In the genomic region with DNA sequence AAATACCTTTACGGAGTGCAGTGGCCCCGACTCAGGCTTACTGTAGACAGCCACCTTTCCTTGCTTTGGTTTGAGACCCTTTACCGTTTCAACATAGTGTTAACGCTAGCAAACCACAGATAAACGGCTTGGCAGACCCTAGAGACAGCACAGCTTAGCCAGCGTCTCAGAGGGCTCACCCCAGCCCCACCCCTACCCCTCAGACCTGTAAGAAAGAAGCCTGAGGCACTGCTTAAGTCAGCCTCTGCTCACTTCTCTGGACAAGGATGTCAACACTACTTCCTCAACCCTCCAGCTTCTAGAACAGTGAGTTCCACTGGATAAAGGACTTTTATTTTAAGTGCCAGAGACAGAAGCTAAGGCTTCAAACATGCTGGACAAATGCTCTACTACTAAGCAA, we compare ENCODE assay signal across 16 mouse cellular contexts. TPM values are rescaled to one million over a fixed set of nuclear protein-coding genes. Genes with fewer than 3 reads are reported as not detected.
DNase-seq lines count a peak whose midpoint lies in the region; ATAC-seq lines count a peak whose summit lies in the region.
"Had no signal": no experiment of that assay in that cellular context is flagged by ENCODE, and none has a peak within 500 bp of the region (broad histone marks: within the 10 kb centered on the region; RNA-seq: fewer than 3 reads in every experiment).

No protein-coding gene starts in this region.

- no peaks in the 10 kb centered on the region for H3K36me3 ChIP-seq in heart, embryonic 11.5 days (ENCODE audit: control insufficient read depth, insufficient read depth, low read length)
- no peaks in the 10 kb centered on the region for H3K36me3 ChIP-seq in lung, embryonic 15.5 days
- no peaks in the 10 kb centered on the region for H3K36me3 ChIP-seq in embryonic facial prominence, embryonic 10.5 days (replicated peaks)
- H3K36me3 ChIP-seq: intestine, embryonic 15.5 days; neural tube, embryonic 12.5 days had no signal

- DNase-seq in heart, adult 8-10 months (ENCODE audit: low spot score), result no peak
- DNase-seq in lung, postnatal 10 days, result no peak
- DNase-seq in embryonic facial prominence, embryonic 10.5 days (ENCODE audit: low spot score), result no peak
- no peak for DNase-seq in ovary, postnatal 14 days (ENCODE audit: low spot score)
- DNase-seq: adrenal gland, postnatal 14 days; B cell, adult 2 months; gastrocnemius, postnatal 14 days; left cerebral cortex, postnatal 4 days; right cerebral cortex, postnatal 14 days had no signal

- H3K27me3 ChIP-seq in heart, embryonic 11.5 days (ENCODE audit: control insufficient read depth, insufficient read depth, low read length), result no peaks in the 10 kb centered on the region
- no peaks in the 10 kb centered on the region for H3K27me3 ChIP-seq in lung, embryonic 15.5 days
- no peaks in the 10 kb centered on the region for H3K27me3 ChIP-seq in embryonic facial prominence, embryonic 10.5 days (replicated peaks; ENCODE audit: low read depth, poor library complexity, severe bottlenecking)
- H3K27me3 ChIP-seq: intestine, embryonic 15.5 days; neural tube, embryonic 12.5 days had no signal

- H3K4me1 ChIP-seq in heart, embryonic 11.5 days (ENCODE audit: control insufficient read depth, insufficient read depth, low read length), result peaks cover 12% of the 10 kb centered on the region
- peaks cover 9% of the 10 kb centered on the region for H3K4me1 ChIP-seq in lung, embryonic 15.5 days
- peaks cover 31% of the 10 kb centered on the region for H3K4me1 ChIP-seq in embryonic facial prominence, embryonic 10.5 days

- H3K9ac ChIP-seq in heart, embryonic 11.5 days (ENCODE audit: low read depth, low read length), result peak overlapping the region; percentile 44; the same call in 1 of the 2 replicates
- H3K9ac ChIP-seq in lung, embryonic 15.5 days, result no peak overlapping the region
- H3K9ac ChIP-seq: intestine, embryonic 15.5 days; neural tube, embryonic 12.5 days had no signal

- H3K9me3 ChIP-seq in heart, embryonic 11.5 days (replicated peaks; ENCODE audit: control insufficient read depth, low read length), result no peaks in the 10 kb centered on the region
- H3K9me3 ChIP-seq in lung, embryonic 15.5 days, result no peaks in the 10 kb centered on the region
- no peaks in the 10 kb centered on the region for H3K9me3 ChIP-seq in embryonic facial prominence, embryonic 10.5 days
- H3K9me3 ChIP-seq: intestine, embryonic 15.5 days; neural tube, embryonic 12.5 days had no signal

- peak overlapping the region; percentile 15 for H3K4me2 ChIP-seq in heart, embryonic 11.5 days
- no peak overlapping the region for H3K4me2 ChIP-seq in lung, embryonic 15.5 days
- H3K4me2 ChIP-seq: intestine, embryonic 15.5 days; neural tube, embryonic 12.5 days had no signal

- no peak overlapping the region for H3K27ac ChIP-seq in heart, embryonic 11.5 days (ENCODE audit: low read depth, low read length)
- 0 out of 2 replicates have a peak overlapping the region, but pooled peaks have one; percentile 26 for H3K27ac ChIP-seq in lung, embryonic 15.5 days
- 0 out of 2 replicates have a peak overlapping the region, but pooled peaks have one; percentile 49 for H3K27ac ChIP-seq in embryonic facial prominence, embryonic 10.5 days (replicated peaks)
- H3K27ac ChIP-seq: intestine, embryonic 15.5 days; neural tube, embryonic 12.5 days had no signal

- no peak overlapping the region for H3K4me3 ChIP-seq in heart, embryonic 11.5 days (ENCODE audit: low read depth, low read length)
- H3K4me3 ChIP-seq in lung, embryonic 15.5 days, result no peak overlapping the region
- H3K4me3 ChIP-seq in embryonic facial prominence, embryonic 10.5 days, result no peak overlapping the region
- H3K4me3 ChIP-seq: intestine, embryonic 15.5 days; neural tube, embryonic 12.5 days had no signal

- no peak for ATAC-seq in heart, embryonic 11.5 days (replicated peaks; ENCODE audit: insufficient number of reproducible peaks, low FRiP score, low TSS enrichment)
- ATAC-seq in lung, embryonic 15.5 days (ENCODE audit: borderline replicate concordance, extremely low read depth, low FRiP score, low TSS enrichment), result no peak
- ATAC-seq in megakaryocyte progenitor cell, adult 5-6 weeks (replicated peaks; ENCODE audit: poor library complexity), result peak; percentile 22
- ATAC-seq in megakaryocyte-erythroid progenitor cell, adult 5-6 weeks (replicated peaks; ENCODE audit: low FRiP score, low TSS enrichment, poor library complexity, severe bottlenecking), result no peak

- 14% methylated on average over 6 of the region's 6 CpGs for WGBS in heart, embryonic 11.5 days (ENCODE audit: insufficient replicate concordance)
- 22% methylated on average over 6 of the region's 6 CpGs for WGBS in lung, embryonic 15.5 days
- WGBS in embryonic facial prominence, embryonic 10.5 days, result 17% methylated on average over 6 of the region's 6 CpGs

RNA-seq across cellular contexts. Expression of a gene that starts 2.2 kb away (rescaled TPM):
- 0.23 and 1.0 TPM in 2 replicates for polyA plus RNA-seq in heart, embryonic 11.5 days (2014; fragmentation: Nextera tagmentation; extraction: Ambion mirVana)
- total RNA-seq in heart, adult 8-10 months (2022), result 1 to 10 TPM in 3 of 4 experiments, under 1 TPM in 1; 0.87 to 2.5 (median 1.8) TPM
- 1.6 TPM in 2 replicates for polyA plus RNA-seq in lung, embryonic 15.5 days (2015; fragmentation: Nextera tagmentation; extraction: Ambion mirVana)
- polyA plus RNA-seq in embryonic facial prominence, embryonic 10.5 days (2016; fragmentation: Nextera tagmentation; extraction: Ambion mirVana), result 1.4 and 1.6 TPM in 2 replicates
- total RNA-seq in megakaryocyte progenitor cell, adult 5-6 weeks (2015), result 0.35 TPM in 1 of 2 replicates, not detected in the other
- 0.51 and 0.54 TPM in 2 replicates for total RNA-seq in megakaryocyte progenitor cell, adult 5-6 weeks (2017)
- not detected in 2 replicates for total RNA-seq in megakaryocyte-erythroid progenitor cell, adult 5-6 weeks (2014; fragmentation: Nextera tagmentation)
- total RNA-seq in megakaryocyte-erythroid progenitor cell, adult 5-6 weeks (2017), result not detected in 2 replicates
- total RNA-seq: gastrocnemius, postnatal 14 days; left cerebral cortex, postnatal 4 days; megakaryocyte, adult 5-6 weeks had no signal

RNA-seq across cellular contexts. Expression of a gene that starts 32.0 kb away (rescaled TPM):
- 83.3 and 87.9 TPM in 2 replicates for polyA plus RNA-seq in heart, embryonic 11.5 days (2014; fragmentation: Nextera tagmentation; extraction: Ambion mirVana)
- total RNA-seq in heart, adult 8-10 months (2022), result 10 to 100 TPM; 30.9 to 41.7 (median 36.7) TPM
- 70.4 and 71.2 TPM in 2 replicates for polyA plus RNA-seq in lung, embryonic 15.5 days (2015; fragmentation: Nextera tagmentation; extraction: Ambion mirVana)
- polyA plus RNA-seq in embryonic facial prominence, embryonic 10.5 days (2016; fragmentation: Nextera tagmentation; extraction: Ambion mirVana), result 62.5 and 68.9 TPM in 2 replicates
- total RNA-seq in megakaryocyte progenitor cell, adult 5-6 weeks (2015), result 107 and 121 TPM in 2 replicates
- 54.6 and 63.6 TPM in 2 replicates for total RNA-seq in megakaryocyte progenitor cell, adult 5-6 weeks (2017)
- 76.0 and 81.6 TPM in 2 replicates for total RNA-seq in megakaryocyte-erythroid progenitor cell, adult 5-6 weeks (2014; fragmentation: Nextera tagmentation)
- 45.2 and 74.2 TPM in 2 replicates for total RNA-seq in megakaryocyte-erythroid progenitor cell, adult 5-6 weeks (2017)

RNA-seq across cellular contexts. Expression of a gene that starts 58.1 kb away (rescaled TPM):
- polyA plus RNA-seq in heart, embryonic 11.5 days (2014; fragmentation: Nextera tagmentation; extraction: Ambion mirVana), result 5.5 and 5.8 TPM in 2 replicates
- 1 to 10 TPM in 3 of 4 experiments, under 1 TPM in 1; 0.54 to 2.0 (median 1.5) TPM for total RNA-seq in heart, adult 8-10 months (2022)
- 5.6 and 6.5 TPM in 2 replicates for polyA plus RNA-seq in lung, embryonic 15.5 days (2015; fragmentation: Nextera tagmentation; extraction: Ambion mirVana)
- 0.94 and 1.2 TPM in 2 replicates for polyA plus RNA-seq in embryonic facial prominence, embryonic 10.5 days (2016; fragmentation: Nextera tagmentation; extraction: Ambion mirVana)
- 2.9 and 5.0 TPM in 2 replicates for total RNA-seq in megakaryocyte progenitor cell, adult 5-6 weeks (2015)
- total RNA-seq in megakaryocyte progenitor cell, adult 5-6 weeks (2017), result 0.37 and 1.5 TPM in 2 replicates
- total RNA-seq in megakaryocyte-erythroid progenitor cell, adult 5-6 weeks (2014; fragmentation: Nextera tagmentation), result 1.8 TPM in 1 of 2 replicates, not detected in the other
- total RNA-seq in megakaryocyte-erythroid progenitor cell, adult 5-6 weeks (2017), result 1.5 TPM in 1 of 2 replicates, not detected in the other

RNA-seq across cellular contexts. Expression of a gene that starts 58.4 kb away (rescaled TPM):
- 0.10 and 0.20 TPM in 2 replicates for polyA plus RNA-seq in heart, embryonic 11.5 days (2014; fragmentation: Nextera tagmentation; extraction: Ambion mirVana)
- total RNA-seq in heart, adult 8-10 months (2022), result under 1 TPM; 0.24 to 0.50 (median 0.45) TPM
- 0.13 and 0.20 TPM in 2 replicates for polyA plus RNA-seq in lung, embryonic 15.5 days (2015; fragmentation: Nextera tagmentation; extraction: Ambion mirVana)
- 0.09 and 0.34 TPM in 2 replicates for polyA plus RNA-seq in embryonic facial prominence, embryonic 10.5 days (2016; fragmentation: Nextera tagmentation; extraction: Ambion mirVana)
- total RNA-seq in megakaryocyte progenitor cell, adult 5-6 weeks (2015), result 0.35 and 1.2 TPM in 2 replicates
- total RNA-seq in megakaryocyte progenitor cell, adult 5-6 weeks (2017), result 0.21 and 0.61 TPM in 2 replicates
- total RNA-seq in megakaryocyte-erythroid progenitor cell, adult 5-6 weeks (2014; fragmentation: Nextera tagmentation), result 0.20 TPM in 1 of 2 replicates, not detected in the other
- 0.50 and 0.89 TPM in 2 replicates for total RNA-seq in megakaryocyte-erythroid progenitor cell, adult 5-6 weeks (2017)
